Mouse (Mus musculus) liver, postnatal 0 days (tissue): ENCODE measurements at regions not wholly inside any gene's neighbourhood (a gene's known extent, or its start where the extent isn't known, plus 50 kb on each side); places are given as distances from the start of the nearest gene placed in this dataset.

ENCODE experiments used
- CTCF ChIP-seq: sonication (generic); IDR thresholded peaks from 2 replicates; pipeline ENCODE4 v1.5.1; 2016; ENCODE audit warnings: antibody characterized with exemption, low read depth
- EP300 ChIP-seq: IDR thresholded peaks from 2 replicates; pipeline ENCODE4 v1.6.1; 2016; ENCODE audit warnings: antibody characterized with exemption, low read depth, mild to moderate bottlenecking

- TF ChIP-seq CTCF (no peak), EP300 (no peak)
Measured at GRCm38 (mm10) chr1:185144791-185145190, 59.1 kb upstream of the Rab3gap2 start.
